Mouse (Mus musculus) left cerebral cortex, postnatal 10 days (tissue): Measurements from ENCODE around the gene Setmar. TPM values are rescaled to one million over a fixed set of nuclear protein-coding genes. Genes with fewer than 3 reads are reported as not detected.

ENCODE experiments used
- DNase-seq, 2 experiments: peaks; one replicate each; pipeline ENCODE4 v3.0.0; 2021 to 2022; ENCODE audit warnings: low spot score in 2 of 2, mixed read lengths in 1 of 2; ENCODE audit errors: extremely low spot score in 1 of 2
- intact Hi-C: fragments of 180-260 bp; cut with DNase I; formaldehyde crosslinking; loops from one replicate; pipeline ENCODE4 v1.15.1; 2025
- total RNA-seq, 2 experiments: library from RNA; stranded (reverse); gene quantifications; 2 replicates each; pipeline ENCODE4 v1.2.3; 2021

The Setmar gene
- total RNA-seq, 2 experiments from 2014 or later, result 6.8 to 7.0 TPM

DNA sequence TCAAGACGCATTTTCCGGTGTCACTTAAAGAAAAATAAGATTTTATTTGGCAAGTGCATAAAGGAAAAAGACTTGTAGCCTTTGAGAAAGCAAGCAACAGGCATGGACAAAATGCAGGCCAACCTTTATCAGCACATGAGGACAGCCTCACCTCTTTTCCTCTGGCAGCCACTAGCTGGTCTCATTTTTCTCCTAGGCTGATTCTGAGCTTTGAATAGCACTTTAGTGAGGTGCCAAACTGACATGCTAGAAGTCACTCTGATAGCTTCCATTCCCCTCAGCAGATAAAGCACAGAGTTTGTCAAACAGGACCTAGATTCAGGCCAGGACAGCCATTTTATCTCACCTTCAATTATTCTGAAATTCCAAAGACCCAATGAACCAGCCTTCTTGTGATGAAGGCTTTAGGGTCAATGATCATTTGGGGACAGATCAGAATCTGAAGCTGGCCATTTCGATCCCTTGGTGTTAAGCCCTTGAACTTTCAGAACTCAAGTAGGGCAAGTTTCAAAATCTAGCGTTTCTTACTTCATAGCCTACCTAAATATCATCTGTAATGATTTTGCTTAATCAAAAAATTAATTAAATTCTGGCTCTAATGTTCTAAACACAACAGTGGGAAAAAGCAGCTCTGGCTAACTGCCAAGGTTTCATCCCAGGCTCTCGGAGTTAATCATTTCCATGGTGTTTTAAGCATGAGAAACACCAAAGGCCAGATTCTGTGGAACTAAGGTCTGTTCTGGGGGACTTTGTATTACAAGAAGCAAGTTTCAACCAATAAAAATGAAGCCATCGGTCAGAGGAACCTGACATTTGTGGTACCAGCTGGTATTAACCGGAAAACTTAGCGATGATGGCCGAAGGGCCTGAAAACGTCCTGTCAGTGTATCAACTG is 37.3 kb downstream of the Setmar start:
- intact Hi-C loops, result no loop called here
- no peak for DNase-seq

DNA sequence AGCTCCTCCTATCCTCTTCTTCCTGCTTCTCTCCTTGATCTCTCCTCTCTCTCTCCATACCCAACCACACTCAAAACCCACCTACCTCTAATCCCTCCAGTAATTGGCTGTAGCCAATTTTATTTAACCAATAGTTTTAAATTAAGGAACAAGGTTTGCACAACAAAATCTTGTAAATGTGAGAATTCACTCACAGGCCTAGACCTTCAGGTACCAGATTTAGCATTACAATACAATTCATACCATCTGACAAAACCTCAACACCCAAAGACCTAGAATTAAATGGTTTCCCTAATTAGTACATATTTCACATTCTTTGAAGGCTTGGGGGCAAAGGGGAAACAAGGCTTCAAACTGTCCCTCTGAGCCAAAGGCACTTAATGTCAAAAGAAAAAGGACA is 42.5 kb downstream of the Setmar start:
- intact Hi-C loops, result no loop called here
- no peak for DNase-seq

DNA sequence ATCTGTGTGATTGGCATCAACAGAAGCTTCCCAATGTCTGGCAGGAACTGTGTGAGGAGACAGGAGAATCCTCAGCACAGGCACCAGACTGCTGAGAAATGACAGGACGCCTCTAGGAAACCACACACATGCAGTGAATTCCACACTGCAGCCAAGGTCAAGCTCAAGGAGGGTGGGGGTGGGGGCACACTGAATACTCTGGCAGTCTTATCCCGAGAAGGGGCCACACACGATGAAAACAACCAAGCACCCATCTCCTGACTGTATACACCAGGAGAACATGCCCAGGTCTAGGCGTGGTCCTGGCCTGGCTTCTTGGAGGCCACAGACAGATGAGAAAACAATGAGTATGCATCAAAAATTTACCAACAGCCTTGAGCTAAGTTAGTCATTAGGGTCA is 45.5 kb downstream of the Setmar start:
- no peak for DNase-seq
- intact Hi-C loops, result no loop called here

DNA sequence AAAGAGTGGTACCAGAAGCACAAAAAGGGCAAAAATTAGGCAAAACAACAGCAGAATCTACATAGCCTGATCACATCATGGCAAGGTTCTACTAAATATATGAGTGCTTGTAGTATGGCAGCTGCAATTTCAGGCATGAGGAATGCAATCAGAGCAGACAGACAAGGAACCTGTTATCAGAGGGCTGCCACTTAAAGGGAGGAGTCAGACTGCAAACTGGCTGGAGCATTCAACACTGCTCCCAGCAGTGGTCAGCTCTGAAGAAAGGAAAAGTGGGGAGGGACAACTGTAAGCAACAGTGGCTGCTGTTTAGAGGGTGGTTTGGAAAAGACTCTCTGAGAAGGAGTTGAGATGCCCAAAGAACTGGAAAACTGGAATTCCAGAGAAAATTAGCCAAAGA is 46.8 kb downstream of the Setmar start:
- no peak for DNase-seq
- intact Hi-C loops, result no loop called here

DNA sequence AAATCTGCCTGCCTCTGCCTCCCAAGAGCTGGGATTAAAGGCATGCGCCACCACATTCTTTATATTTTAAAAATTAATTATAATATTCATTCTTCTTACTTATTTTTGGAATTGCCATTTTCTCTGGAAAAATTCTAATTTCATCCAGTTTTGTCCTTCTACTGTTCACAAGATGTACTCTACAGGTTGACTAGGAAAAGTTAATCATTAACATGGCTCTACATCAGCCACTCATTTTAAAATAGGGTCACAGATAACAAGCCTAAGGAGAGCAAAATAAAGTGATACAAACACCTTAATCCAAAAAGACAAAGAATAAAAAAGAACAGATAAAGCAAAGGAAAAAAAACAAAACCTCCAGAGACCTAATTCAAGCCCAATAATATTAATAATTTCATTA is 50.1 kb downstream of the Setmar start:
- intact Hi-C loops, result no loop called here
- no peak for DNase-seq

DNA sequence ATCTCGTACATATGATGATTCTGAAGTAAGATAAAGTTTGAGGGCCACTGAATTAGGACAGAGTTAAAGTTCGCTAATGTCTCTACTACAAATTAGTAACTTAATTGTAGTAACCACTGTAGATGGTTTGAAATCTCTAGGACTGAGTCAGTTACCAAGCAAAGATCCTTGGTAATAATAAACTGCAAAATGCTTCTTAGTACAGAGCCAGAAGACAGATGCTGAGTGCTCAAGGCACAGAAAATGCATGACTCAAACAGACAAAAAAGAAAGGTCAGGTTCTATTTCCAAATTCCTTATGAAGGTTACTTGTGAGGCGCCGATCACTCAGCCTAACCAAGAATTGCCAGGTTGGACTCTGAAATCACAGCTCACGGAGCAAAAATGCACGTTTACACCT is 53.0 kb downstream of the Setmar start:
- intact Hi-C loops, result no loop called here
- DNase-seq, result no peak

GRCm38 (mm10) chr6:108125474-108125873 is 60.6 kb downstream of the Setmar start:
- intact Hi-C loops, result no loop called here
- no peak for DNase-seq

GRCm38 (mm10) chr6:108126631-108127030 is 61.8 kb downstream of the Setmar start:
- DNase-seq, result no peak
- intact Hi-C loops, result no loop called here

Other genes starting within 250 kb of the Setmar start
- 10 to 100 TPM; 13.7 to 14.6 TPM for gene Sumf1, start 120.5 kb downstream of the Setmar start, total RNA-seq
- 10 to 100 TPM; 88.2 to 89.7 TPM for gene Itpr1, start 148.1 kb downstream of the Setmar start, total RNA-seq